Mouse (Mus musculus): Measurements from ENCODE around the gene Cyp4f13.

GRCm38 (mm10) chr17:32890852-32891238 is 56.4 kb downstream of the Cyp4f13 start:
- TF ChIP-seq POLR2A (IDR thresholded peaks at IDR 0.05; ENCODE audit: insufficient read depth, low read depth, low read length) (no peak), CTCF (IDR thresholded peaks at IDR 0.05) (no peak)

Measured in heart, adult 2 months (tissue).